Mouse (Mus musculus) MEL (cell line): ENCODE data around the gene Pi4ka. TPM values are rescaled to one million over a fixed set of nuclear protein-coding genes. Genes with fewer than 3 reads are reported as not detected.

Source experiments
- DNase-seq: peaks from one replicate; pipeline ENCODE4 v3.0.0; 2011; ENCODE audit warnings: low read depth, low spot score
- H3K27ac ChIP-seq: 2 replicates; pipeline ENCODE4 v1.5.1; 2012; ENCODE audit warnings: low read depth, mild to moderate bottlenecking, control low read depth, low read length, moderate library complexity; ENCODE audit not compliant: control insufficient read depth
- H3K27me3 ChIP-seq, 2 experiments: fragments of 150-350 bp in 1 of 2; sonication (generic) in 1 of 2; 2 replicates each; pipeline ENCODE4 v1.6.1; 2012; ENCODE audit warnings: low read length in 2 of 2, mild to moderate bottlenecking in 2 of 2, improper control_type of control experiment in 1 of 2, moderate library complexity in 1 of 2; ENCODE audit not compliant: insufficient read depth in 2 of 2, control insufficient read depth in 1 of 2
- H3K36me3 ChIP-seq, 2 experiments: 2 replicates each; pipeline ENCODE4 v1.6.1; 2012 to 2014; ENCODE audit warnings: low read length in 2 of 2, improper control_type of control experiment in 1 of 2, inconsistent platforms in 1 of 2, mild to moderate bottlenecking in 1 of 2; ENCODE audit not compliant: insufficient read depth in 2 of 2, control insufficient read depth in 1 of 2
- H3K4me1 ChIP-seq, 2 experiments: fragments of 150-350 bp in 1 of 2; sonication (generic) in 1 of 2; 2 replicates each; pipeline ENCODE4 v1.6.1; 2012; ENCODE audit warnings: low read length in 2 of 2, improper control_type of control experiment in 1 of 2, mild to moderate bottlenecking in 1 of 2; ENCODE audit not compliant: insufficient read depth in 2 of 2, control insufficient read depth in 1 of 2
- H3K4me3 ChIP-seq, 2 experiments: fragments of 150-350 bp in 1 of 2; sonication (generic) in 1 of 2; 2 replicates each; pipeline ENCODE4 v1.5.1; 2012; ENCODE audit warnings: low read depth in 2 of 2, low read length in 2 of 2, mild to moderate bottlenecking in 2 of 2, moderate library complexity in 2 of 2, control low read depth in 1 of 2, improper control_type of control experiment in 1 of 2; ENCODE audit not compliant: control insufficient read depth in 1 of 2, insufficient read depth in 1 of 2
- H3K79me2 ChIP-seq: 2 replicates; pipeline ENCODE4 v1.6.1; 2012; ENCODE audit warnings: mild to moderate bottlenecking, low read length, moderate library complexity; ENCODE audit not compliant: control insufficient read depth, poor library complexity, insufficient read depth
- H3K9ac ChIP-seq: 2 replicates; pipeline ENCODE4 v1.6.1; 2012; ENCODE audit warnings: low read depth, mild to moderate bottlenecking, control low read depth, low read length, moderate library complexity; ENCODE audit not compliant: control insufficient read depth, poor library complexity, severe bottlenecking
- H3K9me3 ChIP-seq: fragments of 150-350 bp; sonication (generic); replicated peaks from 2 replicates; pipeline ENCODE4 v1.6.1; 2012; ENCODE audit warnings: mild to moderate bottlenecking, low read length, improper control_type of control experiment, moderate library complexity; ENCODE audit not compliant: insufficient read depth
- BHLHE40 ChIP-seq: IDR thresholded peaks from 2 replicates; pipeline ENCODE4 v1.6.1; 2012; ENCODE audit warnings: low read depth, mild to moderate bottlenecking, inconsistent platforms, low read length, improper control_type of control experiment, borderline replicate concordance
- CHD2 ChIP-seq: IDR thresholded peaks from 2 replicates; pipeline ENCODE4 v1.6.1; 2011; ENCODE audit warnings: low read length, improper control_type of control experiment
- ELF1 ChIP-seq: IDR thresholded peaks from 2 replicates; pipeline ENCODE4 v1.6.1; 2014; ENCODE audit warnings: low read depth, mild to moderate bottlenecking, inconsistent platforms, low read length, improper control_type of control experiment, moderate library complexity
- EP300 ChIP-seq, 2 experiments: IDR thresholded peaks; 2 replicates each; pipeline ENCODE4 v1.6.1; 2011; ENCODE audit warnings: improper control_type of control experiment in 2 of 2, low read length in 2 of 2, low read depth in 1 of 2, mild to moderate bottlenecking in 1 of 2
- GABPA ChIP-seq: IDR thresholded peaks from 2 replicates; pipeline ENCODE4 v1.6.1; 2012; ENCODE audit warnings: low read depth, mild to moderate bottlenecking, inconsistent platforms, low read length, improper control_type of control experiment, moderate library complexity
- JUND ChIP-seq: IDR thresholded peaks from 2 replicates; pipeline ENCODE4 v1.6.1; 2011; ENCODE audit warnings: low read depth, mild to moderate bottlenecking, improper control_type of control experiment, low read length
- KAT2A ChIP-seq: conservative IDR thresholded peaks from 2 replicates; pipeline ENCODE4 v1.6.1; 2012; ENCODE audit warnings: low read depth, low read length, improper control_type of control experiment, inconsistent platforms
- MYB ChIP-seq: IDR thresholded peaks from 2 replicates; pipeline ENCODE4 v1.6.1; 2011; ENCODE audit warnings: mild to moderate bottlenecking, low read depth, low read length, improper control_type of control experiment
- MYC ChIP-seq: IDR thresholded peaks from 2 replicates; pipeline ENCODE4 v1.6.1; 2011; ENCODE audit warnings: low read depth, mild to moderate bottlenecking, low read length, improper control_type of control experiment, moderate library complexity
- NELFE ChIP-seq: IDR thresholded peaks from 2 replicates; pipeline ENCODE4 v1.6.1; 2011; ENCODE audit warnings: low read depth, low read length, improper control_type of control experiment
- NRF1 ChIP-seq: IDR thresholded peaks from 2 replicates; pipeline ENCODE4 v1.6.1; 2014; ENCODE audit warnings: low read depth, mild to moderate bottlenecking, inconsistent platforms, low read length, improper control_type of control experiment, moderate library complexity; ENCODE audit not compliant: poor library complexity, insufficient read depth, severe bottlenecking
- POLR2AphosphoS2 ChIP-seq: IDR thresholded peaks from 2 replicates; pipeline ENCODE4 v1.6.1; 2011; ENCODE audit warnings: low read length, improper control_type of control experiment
- POLR2AphosphoS5 ChIP-seq: IDR thresholded peaks from 2 replicates; pipeline ENCODE4 v1.6.1; 2012; ENCODE audit warnings: low read depth, borderline replicate concordance, mild to moderate bottlenecking, inconsistent platforms, low read length, moderate library complexity, mixed read lengths
- RCOR1 ChIP-seq: IDR thresholded peaks from 2 replicates; pipeline ENCODE4 v1.6.1; 2012; ENCODE audit warnings: low read depth, mild to moderate bottlenecking, inconsistent platforms, low read length, improper control_type of control experiment
- TBP ChIP-seq: IDR thresholded peaks from 2 replicates; pipeline ENCODE4 v1.8.0; 2011; ENCODE audit warnings: low read depth, low read length, improper control_type of control experiment
- TCF12 ChIP-seq: IDR thresholded peaks from 2 replicates; pipeline ENCODE4 v1.6.1; 2014; ENCODE audit warnings: low read depth, mild to moderate bottlenecking, inconsistent platforms, low read length, improper control_type of control experiment, moderate library complexity
- USF2 ChIP-seq, 2 experiments: IDR thresholded peaks; 2 replicates each; pipeline ENCODE4 v1.6.1; 2011 to 2012; ENCODE audit warnings: improper control_type of control experiment in 2 of 2, low read length in 2 of 2, borderline replicate concordance in 1 of 2, inconsistent platforms in 1 of 2, low read depth in 1 of 2, mild to moderate bottlenecking in 1 of 2; ENCODE audit not compliant: insufficient read depth in 1 of 2
- ZC3H11A ChIP-seq: IDR thresholded peaks from 2 replicates; pipeline ENCODE4 v1.6.1; 2012; ENCODE audit warnings: low read depth, mild to moderate bottlenecking, inconsistent platforms, low read length, improper control_type of control experiment
- ZMIZ1 ChIP-seq: IDR thresholded peaks from 2 replicates; pipeline ENCODE4 v1.6.1; 2012; ENCODE audit warnings: low read depth, mild to moderate bottlenecking, inconsistent platforms, low read length, improper control_type of control experiment, moderate library complexity
- polyA plus RNA-seq, 2 experiments: library from polyadenylated mRNA; stranded (reverse) in 1 of 2; unstranded in 1 of 2; fragments of >175 nt in 1 of 2; fragments of >200 nt in 1 of 2; gene quantifications; 2 replicates each; pipeline versions ENCODE4 v1.2.1 to v1.2.4; 2012; ENCODE audit warnings: low replicate concordance in 2 of 2, low read depth in 1 of 2; ENCODE audit not compliant: insufficient read length in 2 of 2, insufficient read depth in 1 of 2, missing spikeins in 1 of 2
- total RNA-seq: library from RNA; depleted of rRNA; stranded (reverse); fragments of 300-350 nt; gene quantifications from 2 replicates; pipeline ENCODE4 v1.2.3, GENCODE M21; 2012

Gene Pi4ka
- total and polyA plus RNA-seq, 3 experiments: 25.0 to 286 (median 73.1) TPM

GRCm38 (mm10) chr16:17341847-17342246 is 64.3 kb downstream of the Pi4ka start:
- no peak for TF ChIP-seq POLR2AphosphoS2
- no peak for TF ChIP-seq BHLHE40
- peak; percentile 23; the same call in 1 of the 2 replicates for TF ChIP-seq NRF1
- Histone ChIP-seq H3K27me3 (no peaks in the 10 kb centered on the region), H3K27ac (no peak overlapping the region), H3K79me2 (no peaks in the 10 kb centered on the region), H3K4me1 (peaks cover 0 to 2% of the 10 kb centered on the region in 2 experiments; a peak in 3 of 4 replicates), H3K36me3 (no peaks in the 10 kb centered on the region; a peak in 1 of 4 replicates), H3K4me3 (no peak overlapping the region), H3K9ac (no peak overlapping the region), H3K9me3 (no peaks in the 10 kb centered on the region)
- DNase-seq: no peak

DNA sequence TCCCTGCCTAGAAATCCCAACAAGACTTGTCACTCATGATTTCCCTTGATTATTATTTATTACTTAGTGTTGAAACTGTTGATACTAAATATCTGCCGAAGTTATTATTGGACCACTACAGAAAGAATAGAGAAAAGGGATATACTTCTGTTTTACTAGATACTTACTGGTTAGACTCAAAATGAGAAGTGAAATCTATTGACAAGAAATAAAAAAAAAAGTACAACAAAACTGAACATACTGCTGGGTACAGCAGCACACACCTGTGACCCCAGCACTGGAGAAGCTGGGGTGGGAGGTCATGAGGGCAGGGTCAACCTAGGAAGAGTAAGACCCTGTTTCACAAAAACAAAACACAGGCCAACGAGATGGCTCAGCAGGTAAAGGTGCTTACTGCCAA is 65.4 kb downstream of the Pi4ka start:
- H3K27me3 ChIP-seq: no peaks in the 10 kb centered on the region
- H3K9ac ChIP-seq: no peak overlapping the region
- no peak for TF ChIP-seq TCF12
- no peak for TF ChIP-seq ELF1
- TF ChIP-seq MYC: no peak
- no peak for TF ChIP-seq KAT2A
- TF ChIP-seq ZC3H11A: no peak
- TF ChIP-seq TBP: no peak
- TF ChIP-seq RCOR1: no peak
- no peak for TF ChIP-seq CHD2
- no peak for TF ChIP-seq GABPA
- TF ChIP-seq MYB: no peak
- TF ChIP-seq ZMIZ1: no peak
- TF ChIP-seq JUND: no peak
- no peak for TF ChIP-seq NELFE
- TF ChIP-seq EP300 (IDR thresholded peaks at IDR 0.05; ENCODE audit: low read depth in 1 of 2, low read length in 2 of 2): no peak
- TF ChIP-seq POLR2AphosphoS5: no peak
- TF ChIP-seq USF2 (IDR thresholded peaks at IDR 0.05; ENCODE audit: borderline replicate concordance in 1 of 2, insufficient read depth in 1 of 2, low read depth in 1 of 2, low read length in 2 of 2): no peak
- peaks cover 0 to 2% of the 10 kb centered on the region in 2 experiments; a peak in 3 of 4 replicates for H3K4me1 ChIP-seq
- H3K27ac ChIP-seq: no peak overlapping the region
- no peaks in the 10 kb centered on the region; a peak in 1 of 4 replicates for H3K36me3 ChIP-seq
- no peak for DNase-seq
- no peaks in the 10 kb centered on the region for H3K9me3 ChIP-seq
- H3K79me2 ChIP-seq: no peaks in the 10 kb centered on the region
- H3K4me3 ChIP-seq: no peak overlapping the region
